Mouse (Mus musculus) layer of hippocampus, postnatal 25 days (tissue): ENCODE results near the gene Ubfd1. TPM values are rescaled to one million over a fixed set of nuclear protein-coding genes. Genes with fewer than 3 reads are reported as not detected.

Source experiments
- DNase-seq, 2 experiments: peaks; one replicate each; pipeline ENCODE4 v3.0.0; 2022; ENCODE audit warnings: mixed read lengths in 2 of 2, low spot score in 1 of 2; ENCODE audit errors: extremely low spot score in 1 of 2
- total RNA-seq, 2 experiments: library from RNA; stranded (reverse); gene quantifications; 2 replicates each; pipeline ENCODE4 v1.2.3; 2021

Gene Ubfd1
- total RNA-seq = 10 to 100 TPM; 50.9 to 61.2 TPM

DNA sequence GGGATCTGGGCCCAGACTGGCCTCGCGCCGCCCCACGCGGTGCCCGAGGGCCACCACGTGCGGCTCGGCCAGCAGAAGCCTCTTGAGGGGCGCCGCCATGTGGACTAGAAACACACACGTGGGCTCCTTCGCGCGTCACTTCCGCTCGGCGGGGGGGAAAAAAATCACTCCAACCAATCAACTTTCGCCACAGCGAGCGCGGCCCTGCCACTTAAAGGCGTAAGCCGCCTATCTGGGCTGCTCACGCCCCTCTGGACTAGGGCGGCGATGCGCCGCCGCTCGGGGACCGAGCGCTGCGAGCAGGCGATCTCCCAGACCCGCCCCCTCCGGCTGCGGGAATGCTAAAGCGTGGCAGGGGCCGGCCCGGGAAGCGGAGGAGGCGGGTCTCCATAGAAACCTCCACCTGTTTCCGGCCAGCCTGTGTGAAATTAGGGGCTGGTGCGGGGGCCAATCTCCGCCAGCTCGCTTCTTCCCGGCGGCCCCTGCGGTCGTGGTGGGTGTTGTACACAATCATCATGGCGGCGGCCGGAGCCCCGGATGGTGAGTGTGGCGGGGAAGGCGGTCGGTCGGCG lies at the start of gene Ubfd1, which contains the start of gene Ears2:
TSS of gene Ubfd1 (plus strand) at position 231 of the 572 bp plus-strand sequence.
TSS of gene Ears2 (minus strand) at position 319 of the 572 bp plus-strand sequence.
- peak; percentile 87 to 98 for DNase-seq

DNA sequence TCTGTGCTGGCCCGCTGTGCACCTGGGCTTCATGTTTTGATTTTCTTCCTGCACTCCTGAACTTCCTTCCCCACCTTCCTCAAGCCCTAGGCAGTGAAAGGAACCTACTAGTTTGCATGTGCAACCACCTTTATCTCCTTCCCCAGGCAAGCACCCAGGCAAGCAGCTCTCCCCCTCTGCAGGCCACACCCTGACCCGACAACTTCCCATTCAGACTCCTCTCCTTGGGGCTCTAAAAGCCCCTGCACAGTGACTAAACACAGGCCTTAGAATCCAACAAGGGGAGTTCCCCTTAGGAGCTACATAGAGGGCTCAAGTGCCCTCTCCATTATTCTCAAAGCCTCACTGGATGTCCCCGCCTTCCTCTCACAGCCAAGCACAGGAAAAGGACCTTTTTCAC lies 48.7 kb upstream of the Ubfd1 start:
- DNase-seq = no peak

DNA sequence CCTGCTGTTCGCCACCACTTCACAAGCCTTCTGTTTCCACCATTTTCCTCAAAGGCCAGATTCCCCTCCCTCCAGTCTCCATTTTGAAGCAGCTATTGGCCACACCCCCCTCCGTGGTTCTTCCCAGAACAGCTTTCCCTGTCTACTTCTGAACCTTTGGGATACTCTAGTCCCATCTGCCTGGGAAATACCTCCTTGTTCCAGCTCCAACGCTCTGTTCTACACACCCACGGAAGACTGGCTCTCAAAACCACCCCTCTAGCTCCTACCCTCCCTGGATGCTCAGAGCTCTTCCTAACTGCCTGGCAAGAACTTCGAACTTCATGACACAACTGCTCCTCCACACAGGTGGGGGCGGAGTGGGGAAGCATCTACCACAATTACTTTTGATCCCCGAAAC lies 48.0 kb upstream of the Ubfd1 start:
- DNase-seq = peak in 1 of 2 experiments; percentile 24

DNA sequence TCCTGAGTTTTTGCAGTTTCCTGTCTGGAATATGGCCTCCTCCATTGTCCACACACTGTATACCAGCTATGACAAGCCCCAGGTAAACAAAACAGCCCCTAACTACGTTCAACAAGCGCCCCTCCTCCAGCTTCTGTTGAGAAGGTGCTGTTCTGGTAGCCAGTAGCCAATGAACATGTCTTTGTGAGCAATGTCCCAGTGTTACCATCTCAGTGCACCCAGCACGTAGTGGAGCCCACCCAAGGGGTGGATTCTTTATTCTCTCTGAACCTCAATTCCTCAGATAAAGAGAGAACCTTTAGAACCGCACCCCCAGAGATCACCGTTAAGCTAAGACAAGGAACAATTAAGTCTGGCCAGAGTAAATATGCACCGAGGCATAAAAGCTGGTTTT lies 46.7 kb upstream of the Ubfd1 start:
- no peak for DNase-seq

DNA sequence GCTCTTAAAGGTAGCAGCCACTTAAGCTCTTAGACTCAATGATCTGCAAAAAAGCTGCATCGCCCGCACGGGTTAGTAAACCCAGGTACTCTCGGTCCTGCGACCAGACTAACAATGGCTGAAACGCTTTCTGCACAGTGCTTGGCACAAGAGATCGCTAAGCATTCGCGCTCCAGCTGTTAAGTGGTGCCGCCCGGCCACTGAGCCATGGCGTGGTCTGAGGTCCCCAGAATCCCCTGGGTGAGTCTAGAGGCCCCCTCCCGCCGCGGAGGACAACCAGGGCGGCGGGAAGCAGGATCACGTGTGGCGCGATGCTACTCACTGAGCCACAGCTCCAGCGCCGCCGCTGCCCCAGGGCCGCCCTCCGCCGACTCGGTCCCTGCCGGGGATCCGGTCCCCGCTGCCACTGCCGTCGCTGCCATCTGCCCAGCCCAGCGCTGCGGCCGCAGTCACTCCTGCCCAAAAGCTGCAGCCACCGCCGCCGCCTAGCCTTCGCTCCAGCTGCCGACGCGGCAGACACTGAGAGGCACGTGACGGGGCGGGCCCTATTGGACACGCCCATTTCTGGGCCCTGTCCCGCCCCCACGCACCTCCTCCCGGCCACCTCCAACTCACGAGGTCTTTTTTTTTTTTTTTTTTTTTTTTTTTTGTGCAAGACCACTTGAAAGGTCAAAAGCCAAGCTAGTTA lies 46.2 kb upstream of the Ubfd1 start, which contains the start of gene Gga2:
TSS of gene Gga2 (minus strand) at position 556 of the 688 bp plus-strand sequence.
- peak; percentile 71 to 74 for DNase-seq

DNA sequence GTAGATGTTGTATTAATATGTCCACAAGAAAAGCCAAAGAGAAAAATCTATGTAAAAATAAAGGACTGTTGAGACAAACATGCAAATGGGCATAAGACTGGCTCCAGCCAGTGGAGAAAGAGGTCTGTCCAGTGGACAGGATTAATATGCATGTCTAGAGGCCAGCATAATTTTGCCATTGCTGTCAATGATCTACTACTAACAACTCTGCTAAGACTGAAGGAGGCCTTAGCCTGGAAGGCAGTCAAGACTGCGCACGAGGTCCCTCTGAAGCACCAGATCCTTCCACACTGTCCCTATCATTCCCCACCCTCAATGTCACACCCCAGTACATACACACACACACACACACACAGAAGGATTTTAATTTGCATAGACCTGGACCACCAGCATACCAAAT lies 44.8 kb upstream of the Ubfd1 start:
- DNase-seq = no peak

DNA sequence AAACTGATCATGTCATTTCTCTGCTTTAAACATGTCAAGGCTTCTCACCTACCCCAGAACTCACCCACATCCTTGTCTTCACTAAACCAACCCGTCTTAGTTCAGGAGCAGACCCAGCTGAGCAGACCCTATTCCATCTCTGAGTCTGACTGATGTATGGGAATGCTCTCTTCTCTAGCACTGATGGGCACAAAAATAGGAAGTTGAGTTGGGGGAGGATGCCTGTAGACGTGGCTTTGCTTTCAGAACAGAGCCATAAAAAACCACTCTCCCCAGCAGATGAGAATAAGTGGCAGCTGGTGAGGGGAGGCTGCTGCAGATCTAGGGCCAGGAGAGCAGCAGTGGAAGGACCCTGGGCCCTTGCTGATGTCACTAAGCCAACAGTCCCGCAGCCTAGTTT lies 33.6 kb upstream of the Ubfd1 start:
- no peak for DNase-seq

DNA sequence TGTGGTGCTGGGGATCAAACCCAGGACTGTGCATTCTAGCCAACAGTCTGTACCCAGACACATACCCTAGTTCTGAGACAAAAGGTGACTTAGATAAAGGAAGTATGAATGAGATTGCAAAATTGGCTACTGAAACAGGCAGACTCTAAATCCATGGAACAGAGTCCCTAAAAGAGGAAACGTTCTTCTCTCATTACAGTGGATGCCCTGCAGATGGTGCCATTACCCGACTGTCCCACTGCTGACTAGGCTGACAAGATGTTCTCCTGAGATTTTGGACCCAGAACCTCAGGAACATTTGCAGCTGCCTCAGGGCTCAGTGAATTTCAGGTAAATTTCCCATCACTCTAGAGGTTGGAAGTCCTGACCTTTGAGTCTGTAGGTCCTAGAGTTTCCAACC lies 32.6 kb upstream of the Ubfd1 start:
- DNase-seq = no peak

DNA sequence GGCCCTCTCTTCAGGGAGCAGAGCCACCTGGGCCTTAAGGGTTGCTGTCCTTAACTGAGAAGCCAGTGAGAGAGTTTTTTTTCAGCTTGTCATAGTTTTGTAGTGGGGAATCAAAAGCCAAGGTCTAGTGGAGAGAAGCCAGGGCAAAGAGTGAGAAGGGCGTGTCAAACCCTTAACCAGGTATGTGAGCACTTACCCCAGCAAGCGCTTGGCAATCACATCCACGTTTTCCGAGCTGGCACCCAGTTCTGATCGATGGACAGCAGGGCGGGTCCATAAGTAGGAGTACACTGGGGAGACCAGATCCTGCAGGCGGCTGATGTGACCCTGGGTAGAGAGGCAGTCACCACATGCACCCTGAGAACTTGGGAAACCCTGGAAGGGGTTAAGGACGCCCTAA lies 22.9 kb upstream of the Ubfd1 start:
- DNase-seq = no peak

DNA sequence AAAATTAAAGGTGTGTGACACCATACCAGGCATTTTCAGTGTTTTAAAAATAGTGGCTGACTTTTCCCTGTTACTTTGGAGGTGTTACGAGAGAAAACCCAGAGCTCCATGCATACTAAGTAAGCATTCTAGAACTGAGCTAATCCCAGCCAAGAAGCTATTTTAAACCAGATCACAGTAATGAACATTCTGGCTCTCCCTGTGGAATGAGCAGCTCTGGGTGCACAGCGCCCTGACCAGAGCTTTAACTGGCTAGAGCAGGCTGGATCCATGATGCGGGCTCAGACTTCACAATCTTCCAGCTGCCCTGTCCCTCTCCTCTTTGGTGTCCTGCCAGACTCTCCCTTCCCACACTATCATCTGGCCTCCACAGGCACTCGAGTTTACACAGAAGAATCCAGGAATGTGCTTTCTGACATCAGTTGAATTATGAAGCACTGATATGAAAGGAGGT lies 21.8 kb upstream of the Ubfd1 start:
- DNase-seq = no peak

DNA sequence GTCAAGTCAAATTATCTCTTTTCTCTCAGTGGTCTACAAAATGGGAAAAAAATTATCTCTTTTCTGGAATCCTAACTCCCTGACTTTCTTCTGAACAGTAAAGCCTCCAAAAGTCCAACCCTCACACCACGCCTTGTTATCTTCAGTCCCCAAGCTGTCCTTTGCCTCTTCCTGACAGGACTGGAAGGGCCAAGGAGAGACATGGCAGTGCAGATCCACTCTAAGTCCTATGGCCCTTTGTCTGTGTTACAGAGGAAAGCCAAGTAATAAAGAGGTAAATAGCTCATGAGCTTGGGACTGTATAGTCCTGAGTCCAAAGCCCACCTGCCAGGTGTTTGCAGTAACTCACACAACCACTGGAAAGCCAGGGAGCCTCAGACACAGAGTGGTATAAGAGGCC lies 21.3 kb upstream of the Ubfd1 start:
- no peak for DNase-seq

DNA sequence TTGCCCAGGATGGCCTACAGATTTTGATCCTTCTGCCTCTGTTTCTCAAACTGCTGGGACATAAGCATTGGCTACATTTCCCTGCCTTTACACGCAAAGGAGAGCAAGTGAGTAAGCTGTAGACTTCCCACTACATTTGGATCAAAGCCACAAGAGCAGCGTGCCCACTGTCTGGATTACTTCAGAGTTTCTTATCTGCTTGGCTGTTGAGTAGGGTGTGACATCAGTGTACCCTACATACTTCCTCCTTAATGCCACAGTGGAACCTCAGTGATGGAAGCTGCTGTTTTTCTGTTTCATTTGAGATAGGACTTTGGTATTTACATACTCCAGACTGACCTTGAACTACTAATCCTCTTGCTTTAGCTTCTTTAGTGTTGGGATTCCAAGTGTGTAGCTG lies 20.2 kb upstream of the Ubfd1 start:
- no peak for DNase-seq

DNA sequence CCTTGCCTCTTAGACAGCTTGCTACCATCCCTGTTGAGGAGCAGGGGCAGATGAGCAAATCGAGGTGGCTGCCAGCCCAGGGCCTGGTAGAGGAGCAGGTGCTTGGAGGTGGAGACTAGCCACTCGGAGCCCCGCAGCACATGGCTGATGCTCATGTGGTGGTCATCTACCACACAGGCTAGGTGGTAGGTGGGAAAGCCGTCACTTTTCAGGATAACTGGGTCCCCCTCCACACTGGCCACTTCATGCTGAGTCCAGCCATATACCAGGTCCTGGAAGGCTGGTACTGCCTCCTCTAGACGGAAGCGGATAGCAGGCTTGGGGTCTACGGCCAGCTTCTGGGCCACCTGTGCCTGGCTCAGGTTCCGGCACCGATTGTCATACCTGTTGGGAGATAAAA lies 18.8 kb upstream of the Ubfd1 start:
- no peak for DNase-seq

DNA sequence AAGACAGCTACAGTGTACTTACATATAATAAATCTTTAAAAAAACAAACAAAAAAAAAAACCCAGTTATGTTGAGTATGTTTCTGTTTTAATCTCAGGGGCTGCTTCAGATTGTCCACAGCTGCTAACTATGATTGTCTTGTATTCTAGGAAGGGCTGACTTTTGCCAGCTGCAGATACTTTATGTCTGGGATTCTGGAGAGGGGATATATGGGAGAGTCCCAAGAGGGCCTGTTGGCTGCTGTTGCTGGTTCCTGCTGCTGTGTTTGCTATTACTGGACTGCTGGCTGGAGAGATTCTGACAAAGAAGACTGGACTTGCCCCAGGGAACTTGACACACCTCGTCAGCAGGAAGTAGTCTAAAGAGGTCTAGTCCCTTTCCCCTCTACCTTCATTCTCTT lies 16.1 kb upstream of the Ubfd1 start:
- DNase-seq = no peak

DNA sequence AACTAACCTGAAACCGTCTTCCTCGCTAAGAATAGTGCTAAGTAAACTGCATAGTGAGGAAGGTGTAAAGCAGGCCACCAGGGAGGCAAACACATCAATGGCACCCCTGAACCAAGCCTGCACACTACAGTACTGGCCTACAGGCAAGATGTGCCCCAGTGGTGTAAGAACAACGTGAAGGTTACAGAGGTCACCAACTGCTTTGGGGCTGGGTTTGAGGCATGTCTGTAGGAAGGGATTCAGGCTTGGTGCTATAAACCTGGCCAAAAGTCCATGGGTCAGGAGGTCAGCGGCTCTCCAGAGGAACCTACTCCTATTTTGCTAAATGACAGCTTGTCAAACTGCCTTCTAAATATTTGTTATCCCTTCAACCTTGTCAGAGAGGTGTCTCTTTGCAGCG lies 10.3 kb upstream of the Ubfd1 start:
- no peak for DNase-seq

DNA sequence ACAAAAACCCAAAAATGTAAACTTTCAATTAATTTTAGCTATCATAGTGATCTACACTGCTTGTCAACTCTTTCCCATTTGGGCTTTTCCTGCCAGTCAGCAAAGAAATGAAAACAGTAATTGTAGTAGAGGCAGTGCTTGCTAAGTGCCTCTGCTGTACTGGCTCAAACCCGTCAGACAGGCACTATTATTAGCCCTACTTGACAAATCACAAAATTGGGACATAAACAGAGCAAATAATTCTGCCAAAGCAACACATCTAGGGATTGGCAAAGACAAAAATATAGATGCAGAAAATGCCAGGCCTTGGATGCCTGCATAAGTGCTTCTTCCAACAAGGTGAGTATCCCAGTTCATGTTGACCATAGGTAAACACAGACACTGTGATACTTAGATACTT lies 1.3 kb upstream of the Ubfd1 start:
- no peak for DNase-seq

DNA sequence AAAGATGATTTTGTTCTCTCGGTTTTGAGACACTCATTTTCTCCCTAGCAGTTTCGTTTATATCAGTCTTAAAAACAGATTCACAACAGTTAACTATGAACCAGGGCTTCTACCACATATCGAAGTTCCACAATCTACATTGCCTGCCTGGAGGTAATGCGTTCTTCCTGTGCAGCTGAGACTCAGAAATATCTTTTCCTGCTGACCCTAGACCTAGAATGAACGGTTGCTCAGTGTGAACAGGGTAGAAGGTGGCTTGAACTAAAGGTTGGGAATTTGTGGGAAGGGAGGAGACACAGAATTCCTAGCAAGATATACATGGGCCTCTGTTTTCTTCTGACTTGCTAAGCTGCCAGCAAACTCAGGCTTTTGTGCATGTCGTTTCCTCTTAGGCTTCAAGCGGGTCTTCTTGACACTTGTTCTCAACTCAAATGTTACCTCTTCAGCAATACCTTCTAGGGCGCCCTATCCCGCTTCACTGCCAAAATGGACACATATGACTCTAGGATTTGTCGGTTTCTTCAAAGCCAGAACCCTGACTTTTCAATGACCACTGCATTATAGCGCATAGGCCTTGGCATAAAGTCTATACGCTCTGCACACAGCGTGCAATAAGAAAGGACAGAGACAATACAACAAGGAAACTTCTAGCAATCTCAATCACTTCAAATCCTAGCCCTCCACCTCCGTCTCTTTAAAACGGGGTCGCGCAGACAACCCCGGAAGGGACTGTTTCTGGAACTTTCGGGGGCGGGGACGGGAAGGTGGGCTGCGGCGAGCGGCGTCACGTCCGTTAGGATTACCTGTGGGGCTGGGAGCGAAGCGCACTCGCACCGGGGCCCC lies 652 bp upstream of the Ubfd1 start:
- no peak for DNase-seq

DNA sequence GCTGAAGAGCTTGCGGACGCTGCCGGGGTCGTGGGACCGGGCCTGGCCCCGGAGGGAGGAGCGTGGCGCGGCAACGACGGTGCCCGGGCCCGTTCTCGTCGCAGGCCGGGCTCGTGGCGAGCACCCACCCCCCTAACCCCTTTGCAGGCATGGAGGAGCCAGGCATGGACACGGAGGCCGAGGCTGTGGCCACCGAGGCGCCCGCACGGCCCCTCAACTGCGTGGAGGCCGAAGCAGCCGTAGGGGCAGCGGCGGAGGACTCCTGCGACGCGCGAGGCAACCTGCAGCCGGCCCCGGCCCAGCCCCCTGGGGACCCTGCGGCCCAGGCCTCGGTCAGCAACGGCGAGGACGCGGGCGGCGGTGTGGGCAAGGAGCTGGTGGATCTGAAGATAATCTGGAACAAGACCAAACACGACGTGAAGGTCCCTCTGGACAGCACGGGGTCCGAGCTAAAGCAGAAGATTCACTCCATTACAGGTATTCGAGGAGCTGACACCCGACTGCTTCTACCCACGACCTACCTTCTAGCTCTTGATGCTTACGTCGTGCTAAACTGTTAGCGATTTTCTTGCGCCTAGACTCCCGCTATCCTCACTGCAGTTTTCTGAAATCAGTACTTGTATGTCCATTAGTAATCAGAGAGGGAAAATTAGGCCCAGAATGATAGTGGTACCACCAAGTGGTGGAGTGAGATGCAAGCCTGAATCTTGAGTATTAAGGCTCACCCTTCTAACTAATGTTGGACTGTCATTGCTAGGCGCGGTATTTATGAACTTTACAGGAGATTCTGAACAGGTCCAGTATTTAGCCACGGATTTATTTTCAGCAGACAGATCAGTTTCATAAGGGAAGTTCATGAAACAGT lies 774 bp downstream of the Ubfd1 start:
- no peak for DNase-seq

DNA sequence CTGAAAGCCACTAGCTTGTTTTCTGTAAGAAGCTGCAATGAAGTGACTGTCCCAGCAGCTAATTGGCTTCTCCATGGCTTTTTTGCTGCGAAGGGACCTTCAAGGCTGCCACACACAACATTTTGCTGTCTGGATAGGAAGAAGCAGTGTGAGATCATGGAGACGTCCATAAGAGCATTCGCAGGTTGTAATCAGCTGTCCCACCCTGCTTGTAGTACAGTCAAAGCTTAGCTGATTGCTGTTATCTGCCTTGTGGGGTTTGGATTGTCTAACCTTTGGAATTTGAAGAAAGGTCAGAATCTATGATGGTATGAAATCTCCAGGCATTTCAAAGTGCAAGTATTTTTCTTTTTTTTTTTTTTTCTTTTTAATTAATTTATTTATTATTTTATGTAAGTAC lies 7.4 kb downstream of the Ubfd1 start:
- DNase-seq = no peak

DNA sequence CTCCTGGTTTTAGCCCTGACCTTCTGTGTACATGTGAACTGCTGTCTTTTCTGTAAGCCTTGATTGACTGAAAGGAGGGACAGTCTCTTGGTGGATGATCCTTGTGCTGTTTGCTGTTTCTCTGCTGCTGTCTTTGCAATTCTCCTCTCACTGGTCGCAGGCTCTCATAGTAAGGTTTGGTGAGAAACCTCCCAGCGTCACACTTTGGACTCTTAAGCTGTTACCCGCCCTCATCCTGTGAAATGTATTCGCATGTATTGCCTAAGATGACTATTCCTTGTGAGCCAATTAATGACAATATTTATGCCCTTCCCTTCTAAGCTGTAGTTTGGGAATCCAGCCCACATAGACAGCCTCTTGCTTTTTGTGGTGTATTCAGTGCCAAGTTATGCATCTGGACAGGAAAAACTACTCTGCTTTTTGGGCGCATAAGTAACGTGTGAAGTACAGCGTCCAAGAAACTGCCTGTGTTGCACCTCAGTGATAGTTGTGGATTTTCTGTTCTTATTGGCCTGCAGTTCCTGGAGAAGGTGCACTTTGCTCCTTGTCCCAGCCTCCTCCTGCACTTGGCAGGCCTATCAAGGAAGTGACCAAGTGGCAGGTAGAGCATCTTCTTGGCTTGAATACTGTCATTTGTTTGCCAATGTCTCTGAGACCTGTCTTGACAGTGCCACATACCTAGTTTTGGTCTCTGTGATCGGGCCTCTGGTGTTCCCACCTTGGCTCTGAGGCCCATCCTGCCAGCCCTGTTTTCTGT lies 13.0 kb downstream of the Ubfd1 start:
- DNase-seq = no peak
